Mouse (Mus musculus) spleen, postnatal 14 days (tissue): ENCODE data around the gene Thsd7a.

Experiments
- DNase-seq, 2 experiments: peaks; one replicate each; pipeline ENCODE4 v3.0.0; 2021 to 2022; ENCODE audit warnings: low spot score in 2 of 2

Thsd7a gene

DNA sequence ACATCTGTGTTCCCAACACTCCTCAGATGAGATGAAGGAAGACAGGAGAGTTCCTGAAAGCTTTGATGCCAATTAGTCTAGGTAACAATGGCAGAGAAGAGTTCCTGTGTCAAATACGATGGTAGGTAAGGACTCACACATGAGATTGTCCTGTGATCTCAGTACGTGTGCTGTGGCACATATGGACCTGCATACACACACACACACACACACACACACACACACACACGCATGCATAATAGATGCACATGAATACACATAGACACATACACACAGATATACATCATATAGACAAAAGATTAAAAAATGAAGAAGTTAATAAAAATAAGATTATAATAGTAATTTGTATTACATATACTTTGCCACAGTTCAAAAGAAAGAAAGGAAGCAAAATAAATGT lies 56.0 kb downstream of the Thsd7a start:
- no peak for DNase-seq

DNA sequence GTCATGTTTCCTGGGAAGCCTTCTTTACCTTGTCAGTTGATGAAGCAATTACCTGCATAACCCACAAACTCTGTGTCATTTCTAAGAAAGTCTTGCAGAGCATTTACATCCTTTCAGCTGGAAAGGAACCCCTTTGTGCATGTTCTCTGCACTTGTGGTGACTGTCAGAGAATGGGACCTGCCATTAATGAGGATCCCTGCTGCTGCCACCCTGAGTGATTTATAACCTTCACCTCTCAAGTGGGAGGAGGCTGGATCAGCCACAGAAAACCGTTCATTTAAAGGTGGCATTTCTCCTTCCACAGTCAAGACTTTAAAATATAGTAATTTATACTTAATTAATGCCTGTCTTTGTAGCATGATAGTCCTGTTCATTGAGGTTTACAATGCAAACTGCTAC lies 99.6 kb downstream of the Thsd7a start:
- DNase-seq: no peak

DNA sequence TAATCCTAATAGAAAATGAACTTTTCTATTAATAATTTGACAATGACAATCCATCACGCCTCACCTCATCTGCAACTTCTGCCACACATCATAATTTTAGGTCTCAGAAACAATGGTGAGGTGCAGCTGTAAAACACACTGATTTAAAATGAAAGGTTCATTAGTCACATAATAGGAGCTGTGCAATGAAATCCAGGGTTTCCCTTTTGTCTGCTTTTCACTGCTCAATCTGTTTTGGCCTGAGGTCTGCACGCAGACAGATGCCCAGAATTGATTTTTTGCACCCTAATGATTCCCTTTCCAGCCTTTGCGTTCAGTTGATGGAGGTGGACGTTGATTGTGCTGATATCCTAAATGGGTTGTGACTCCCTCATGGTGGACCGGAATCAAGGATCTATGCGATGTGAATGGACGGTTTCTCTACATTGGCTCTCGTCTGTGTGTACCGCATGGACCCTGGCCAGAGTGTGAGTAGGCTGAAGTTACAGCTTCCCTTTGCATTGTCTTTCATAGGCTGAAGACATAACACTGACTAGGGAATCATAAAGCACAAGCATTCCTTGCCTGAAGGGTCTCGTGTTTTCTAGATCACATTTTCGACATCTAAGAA lies 120.5 kb downstream of the Thsd7a start:
- DNase-seq: no peak

DNA sequence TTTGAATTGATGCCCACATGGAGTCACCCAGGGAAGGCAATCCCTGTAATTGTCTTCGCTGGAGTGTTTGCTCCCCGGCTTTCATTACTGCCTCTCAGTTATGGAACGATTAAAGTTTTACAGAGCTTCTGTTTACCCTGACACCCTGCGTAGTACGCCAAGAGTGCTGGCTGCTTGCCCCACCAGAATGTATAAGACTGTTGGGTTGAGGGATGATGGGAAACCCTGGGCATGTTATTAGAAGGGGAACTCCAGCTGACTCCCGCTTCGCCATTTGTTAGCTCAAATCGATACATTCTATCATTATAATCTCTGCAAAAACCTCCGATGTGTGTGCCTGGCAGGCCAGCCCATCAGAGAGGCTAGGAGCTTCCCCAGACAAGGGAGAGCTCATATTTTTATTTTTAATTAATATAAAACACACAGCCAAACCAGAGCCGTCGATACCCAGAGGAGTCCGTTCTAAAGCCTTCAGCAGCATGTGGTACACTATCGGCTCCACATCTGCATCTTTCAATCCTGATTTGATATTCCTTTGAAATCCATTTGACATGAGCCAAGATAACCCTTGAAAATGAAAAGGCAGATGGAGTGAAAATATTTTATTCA lies 142.5 kb downstream of the Thsd7a start:
- DNase-seq: no peak

- DNase-seq: no peak
Observed at GRCm38 (mm10) chr6:12602927-12603326, 146.3 kb downstream of the Thsd7a start.

DNA sequence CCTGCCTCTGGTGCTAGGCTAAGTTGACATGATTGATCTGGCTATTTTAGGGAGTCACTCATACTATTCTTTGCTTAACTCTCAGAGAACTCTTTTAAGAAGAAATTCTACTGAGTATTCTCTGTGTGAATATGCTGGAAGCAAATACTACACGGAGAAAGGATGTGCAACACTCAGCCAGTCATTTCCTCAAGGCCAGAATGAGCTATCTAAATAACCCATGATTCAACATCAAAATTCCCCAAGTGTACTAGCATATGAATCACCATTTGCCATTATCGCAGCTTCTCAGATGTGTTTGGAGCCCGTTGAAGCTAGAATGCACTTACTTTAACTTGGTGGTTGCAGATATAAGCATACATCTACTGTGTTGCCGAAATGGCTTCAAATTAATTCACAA lies 147.0 kb downstream of the Thsd7a start:
- no peak for DNase-seq

GRCm38 (mm10) chr6:12584456-12584855 lies 164.8 kb downstream of the Thsd7a start:
- no peak for DNase-seq

DNA sequence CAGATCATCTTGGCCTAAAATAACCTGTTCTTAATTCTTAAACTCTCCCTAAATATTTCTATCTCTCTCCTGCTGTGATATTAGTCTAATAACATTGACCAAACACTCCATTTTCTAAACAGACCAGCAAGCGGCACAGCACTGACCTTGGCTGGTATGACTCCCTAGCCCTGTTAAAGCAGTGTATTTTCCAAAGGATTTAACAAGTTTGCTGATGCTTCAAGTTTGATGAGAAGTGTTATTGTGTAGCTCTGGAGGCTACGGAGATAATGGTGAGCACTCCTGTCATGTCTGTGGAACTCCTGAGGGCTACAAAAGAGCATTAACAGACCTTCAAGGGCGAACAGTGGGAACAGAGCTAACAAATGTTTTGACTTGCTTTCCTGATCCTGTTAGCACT lies 168.1 kb downstream of the Thsd7a start:
- no peak for DNase-seq

GRCm38 (mm10) chr6:12575619-12576216 lies 173.5 kb downstream of the Thsd7a start:
- DNase-seq: no peak

GRCm38 (mm10) chr6:12572202-12572601 lies 177.0 kb downstream of the Thsd7a start:
- DNase-seq: no peak

GRCm38 (mm10) chr6:12565136-12565535 lies 184.1 kb downstream of the Thsd7a start:
- no peak for DNase-seq

DNA sequence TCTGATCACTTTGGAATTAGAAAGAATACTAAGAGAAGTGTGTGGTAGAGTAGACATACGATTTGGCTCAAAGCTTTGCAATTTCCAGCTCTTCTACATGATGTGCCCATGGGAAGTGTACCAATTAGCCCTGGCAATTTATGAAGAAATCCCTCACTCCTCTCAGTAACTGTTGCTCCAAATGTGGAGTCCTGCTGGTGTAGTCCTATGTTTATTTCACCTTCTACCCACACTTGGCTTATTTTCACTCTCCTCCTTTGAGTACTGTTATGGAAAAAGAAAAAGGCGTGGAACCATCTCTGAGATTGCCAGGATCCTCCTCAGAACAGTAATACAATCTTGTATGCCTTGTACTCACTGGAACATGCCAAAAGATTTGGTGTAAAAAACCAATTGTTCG lies 186.9 kb downstream of the Thsd7a start:
- no peak for DNase-seq

GRCm38 (mm10) chr6:12560500-12560899 lies 188.7 kb downstream of the Thsd7a start:
- no peak for DNase-seq

DNA sequence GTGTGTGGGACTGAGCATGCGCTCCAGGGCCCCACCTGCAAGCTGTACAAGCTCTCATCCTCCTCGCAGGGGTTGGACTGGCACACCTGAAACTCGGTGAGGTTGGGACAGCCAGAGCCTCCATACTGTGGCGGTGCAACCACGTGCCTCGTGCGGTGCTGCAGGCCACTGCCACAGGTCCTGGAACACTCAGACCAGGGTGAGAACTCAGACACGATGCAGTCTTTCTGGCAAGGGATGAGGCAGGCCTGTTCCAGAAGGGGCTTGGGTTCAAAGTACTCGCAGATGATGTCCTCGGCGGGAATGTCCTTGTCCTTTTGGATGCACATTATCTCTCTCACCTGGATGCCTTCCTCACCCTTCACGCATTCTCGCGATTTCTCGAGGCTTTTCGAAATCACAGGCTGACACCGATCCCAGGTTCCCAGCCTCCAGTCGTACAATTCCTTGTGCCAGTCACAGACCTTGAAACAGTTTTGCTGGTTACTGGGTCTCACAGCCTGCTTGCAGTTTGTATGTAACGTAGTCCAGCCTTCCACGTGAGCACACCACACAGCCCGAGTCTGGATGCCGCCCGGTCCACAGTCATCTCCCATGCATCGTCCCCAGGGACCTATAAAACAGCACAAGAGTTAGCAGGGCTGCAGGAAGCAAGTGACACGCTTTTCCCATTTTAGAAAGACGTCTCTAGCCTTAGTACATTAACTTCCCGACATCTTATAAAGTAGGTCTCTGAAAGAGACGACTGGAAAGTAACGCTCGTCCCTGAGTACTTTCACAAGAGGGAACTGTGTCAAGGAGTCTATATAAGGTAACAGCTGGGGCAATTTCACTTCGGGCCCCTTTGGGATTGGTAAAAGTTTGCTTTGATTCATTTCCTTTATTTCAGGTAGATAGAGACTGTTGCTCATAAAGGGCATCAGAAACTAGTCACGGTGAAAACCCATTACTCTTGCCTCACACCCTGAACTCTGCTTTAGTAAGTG lies 193.8 kb downstream of the Thsd7a start:
- DNase-seq: no peak

- DNase-seq: no peak
Observed at GRCm38 (mm10) chr6:12551176-12551575, 198.0 kb downstream of the Thsd7a start.

DNA sequence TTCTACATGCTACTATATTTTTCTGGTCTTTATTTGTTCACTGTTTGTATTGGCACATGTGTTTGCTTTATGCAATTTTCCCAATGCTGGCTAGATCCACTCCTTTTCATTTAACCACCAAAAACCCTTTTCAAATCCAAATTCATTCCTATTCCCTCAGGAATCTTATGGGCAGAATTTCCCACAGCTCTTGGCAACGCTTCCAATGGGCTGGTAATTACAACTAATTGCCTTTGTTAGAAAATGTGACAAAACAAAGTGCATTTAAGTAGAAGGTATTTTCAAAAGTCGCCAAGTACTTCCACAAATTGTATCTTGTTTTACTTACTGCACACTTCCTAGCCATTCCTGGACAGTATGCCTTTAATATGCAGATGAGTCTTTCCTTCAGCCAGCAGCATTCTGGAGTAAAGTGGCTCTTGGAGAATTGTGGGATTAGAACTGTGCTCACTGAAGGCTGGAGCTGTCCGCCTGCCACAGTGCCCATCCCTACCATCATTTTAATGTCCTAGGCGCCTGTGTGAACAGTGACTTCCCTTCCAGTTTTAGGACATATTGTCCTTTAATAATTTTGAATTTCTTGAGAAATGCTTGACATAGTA lies 199.1 kb downstream of the Thsd7a start:
- no peak for DNase-seq

GRCm38 (mm10) chr6:12544096-12544495 lies 205.1 kb downstream of the Thsd7a start:
- no peak for DNase-seq

GRCm38 (mm10) chr6:12542496-12542895 lies 206.7 kb downstream of the Thsd7a start:
- DNase-seq: no peak

GRCm38 (mm10) chr6:12519121-12519520 lies 230.1 kb downstream of the Thsd7a start:
- no peak for DNase-seq

GRCm38 (mm10) chr6:12518283-12518903 lies 230.8 kb downstream of the Thsd7a start:
- no peak for DNase-seq

DNA sequence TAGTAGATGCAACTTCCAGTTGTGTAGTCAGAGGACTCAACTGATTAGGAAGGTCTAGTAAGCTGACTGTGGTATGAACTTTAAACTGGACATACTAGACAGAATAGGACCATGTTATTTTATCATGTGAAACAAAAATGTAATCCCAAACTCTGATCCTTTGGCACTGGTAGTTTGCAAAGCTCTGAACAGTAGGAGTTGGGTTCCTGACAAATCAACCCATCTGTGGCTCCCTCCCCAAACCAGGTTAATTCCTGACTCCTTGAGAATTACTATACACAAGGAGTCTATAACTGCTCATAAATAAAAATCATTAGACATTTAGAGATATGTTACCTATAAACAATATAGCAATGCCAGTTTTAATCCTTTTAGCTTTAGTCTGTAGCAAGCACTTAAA lies 231.5 kb downstream of the Thsd7a start:
- no peak for DNase-seq
